Mouse (Mus musculus) kidney, adult 2 months (tissue): ENCODE measurements around the gene Spag16. TPM values are rescaled to one million over a fixed set of nuclear protein-coding genes. Genes with fewer than 3 reads are reported as not detected.

Experiments used
- DNase-seq: peaks from one replicate; pipeline ENCODE4 v3.0.0; 2021
- H3K27ac ChIP-seq: fragments of 200-500 bp; 2 replicates; pipeline ENCODE4 v1.5.1; 2012; ENCODE audit warnings: low read depth, low read length, control low read depth, inconsistent platforms; ENCODE audit not compliant: insufficient read depth
- H3K27me3 ChIP-seq: fragments of 200-500 bp; replicated peaks from 2 replicates; pipeline ENCODE4 v1.6.1; 2012; ENCODE audit warnings: mild to moderate bottlenecking, moderate library complexity, low read length, inconsistent platforms; ENCODE audit not compliant: control insufficient read depth, insufficient read depth
- H3K36me3 ChIP-seq: fragments of 200-500 bp; 2 replicates; pipeline ENCODE4 v1.6.1; 2012; ENCODE audit warnings: mild to moderate bottlenecking, moderate library complexity, low read length, inconsistent platforms; ENCODE audit not compliant: control insufficient read depth, insufficient read depth
- H3K4me1 ChIP-seq: fragments of 200-500 bp; 2 replicates; pipeline ENCODE4 v1.6.1; 2011; ENCODE audit warnings: low read length; ENCODE audit not compliant: control insufficient read depth, insufficient read depth
- H3K4me3 ChIP-seq: fragments of 200-500 bp; 2 replicates; pipeline ENCODE4 v1.5.1; 2011; ENCODE audit warnings: mild to moderate bottlenecking, low read depth, low read length, control low read depth; ENCODE audit not compliant: insufficient read depth
- CTCF ChIP-seq: fragments of 200-500 bp; conservative IDR thresholded peaks from 2 replicates; pipeline ENCODE4 v1.5.1; 2011; ENCODE audit warnings: low read depth, mild to moderate bottlenecking, control low read depth, low read length, moderate library complexity, mixed read lengths; ENCODE audit not compliant: insufficient read depth, insufficient read length
- POLR2A ChIP-seq: fragments of 200-500 bp; IDR thresholded peaks from one replicate; pipeline ENCODE4 v1.6.1; 2011; ENCODE audit warnings: low read depth, low read length, control low read depth
- WGBS: fragments of 180-500 bp; shearing (Covaris S2); methylation state at CpG from one replicate; pipeline ENCODE4 v1.1.7; 2018; 5-methylcytosine and 5-hydroxymethylcytosine counted together
- polyA plus RNA-seq: library from polyadenylated mRNA; depleted of rRNA; stranded (reverse); fragments of >200 nt; gene quantifications from 2 replicates; pipeline ENCODE4 v1.2.3, GENCODE M21; 2012

Spag16 gene
- polyA plus RNA-seq, 1 experiment = 0.03 TPM

GRCm38 (mm10) chr1:70116212-70116982 lies 289.6 kb downstream of the Spag16 start:
- no peaks in the 10 kb centered on the region for H3K36me3 ChIP-seq
- WGBS = 70% methylated on average over 4 of the region's 4 CpGs
- H3K4me3 ChIP-seq = no peak overlapping the region
- no peaks in the 10 kb centered on the region for H3K4me1 ChIP-seq
- no peaks in the 10 kb centered on the region for H3K27me3 ChIP-seq
- TF ChIP-seq POLR2A (no peak), CTCF (no peak)
- H3K27ac ChIP-seq = no peak overlapping the region
- no peak for DNase-seq

- TF ChIP-seq POLR2A (no peak), CTCF (no peak)
- no peak overlapping the region for H3K4me3 ChIP-seq
- H3K27ac ChIP-seq = no peak overlapping the region
- H3K36me3 ChIP-seq = no peaks in the 10 kb centered on the region
- DNase-seq = peak; percentile 10
- H3K4me1 ChIP-seq = no peaks in the 10 kb centered on the region
- H3K27me3 ChIP-seq = no peaks in the 10 kb centered on the region
- WGBS = 43% methylated on average over 2 of the region's 2 CpGs
These were observed 301.3 kb downstream of the Spag16 start for GRCm38 (mm10) chr1:70128035-70128434.

GRCm38 (mm10) chr1:70135547-70135946 lies 308.8 kb downstream of the Spag16 start:
- DNase-seq = no peak
- 67% methylated on average over 2 of the region's 2 CpGs for WGBS
- Histone ChIP-seq H3K36me3 (no peaks in the 10 kb centered on the region), H3K27ac (no peak overlapping the region), H3K27me3 (no peaks in the 10 kb centered on the region), H3K4me3 (no peak overlapping the region), H3K4me1 (no peaks in the 10 kb centered on the region)
- TF ChIP-seq CTCF (no peak), POLR2A (no peak)

- 50% methylated on average over 3 of the region's 3 CpGs for WGBS
- TF ChIP-seq CTCF (no peak), POLR2A (no peak)
- Histone ChIP-seq H3K27me3 (no peaks in the 10 kb centered on the region), H3K4me1 (no peaks in the 10 kb centered on the region), H3K4me3 (no peak overlapping the region), H3K36me3 (no peaks in the 10 kb centered on the region), H3K27ac (no peak overlapping the region)
- DNase-seq = no peak
These were observed 338.8 kb downstream of the Spag16 start for GRCm38 (mm10) chr1:70165343-70166158.

- no peak overlapping the region for H3K4me3 ChIP-seq
- H3K36me3 ChIP-seq = no peaks in the 10 kb centered on the region
- no peaks in the 10 kb centered on the region for H3K4me1 ChIP-seq
- 42% methylated on average over 4 of the region's 4 CpGs for WGBS
- TF ChIP-seq CTCF (no peak), POLR2A (no peak)
- no peak for DNase-seq
- no peaks in the 10 kb centered on the region for H3K27me3 ChIP-seq
- no peak overlapping the region for H3K27ac ChIP-seq
These were observed 353.5 kb downstream of the Spag16 start for GRCm38 (mm10) chr1:70180123-70180741.

GRCm38 (mm10) chr1:70264815-70265214 lies 438.0 kb downstream of the Spag16 start:
- WGBS = 59% methylated on average over 9 of the region's 9 CpGs
- DNase-seq = no peak
- TF ChIP-seq CTCF (no peak), POLR2A (no peak)
- H3K27ac ChIP-seq = no peak overlapping the region
- H3K4me1 ChIP-seq = no peaks in the 10 kb centered on the region
- H3K36me3 ChIP-seq = no peaks in the 10 kb centered on the region
- no peaks in the 10 kb centered on the region for H3K27me3 ChIP-seq
- no peak overlapping the region for H3K4me3 ChIP-seq
